Mouse (Mus musculus) left cerebral cortex, adult 8-10 months (tissue): ENCODE measurements around the gene Disc1. TPM values are rescaled to one million over a fixed set of nuclear protein-coding genes. Genes with fewer than 3 reads are reported as not detected.

Experiments used
- DNase-seq, 2 experiments: peaks; one replicate each; pipeline ENCODE4 v3.0.0; 2022; ENCODE audit warnings: low spot score in 2 of 2
- total RNA-seq, 4 experiments: library from RNA; stranded (reverse); gene quantifications; 2 replicates each; pipeline ENCODE4 v1.2.4; 2022

Disc1 gene
- total RNA-seq, 4 experiments from 2014 or later = 1.1 to 2.5 (median 1.9) TPM

GRCm38 (mm10) chr8:125066913-125067595 lies 13.1 kb downstream of the Disc1 start:
- peak; percentile 29 to 68 for DNase-seq

- no peak for DNase-seq
Observed at GRCm38 (mm10) chr8:125067596-125067960, 13.6 kb downstream of the Disc1 start.

GRCm38 (mm10) chr8:125068146-125068905 lies 14.3 kb downstream of the Disc1 start:
- no peak for DNase-seq

GRCm38 (mm10) chr8:125069304-125069703 lies 15.3 kb downstream of the Disc1 start:
- no peak for DNase-seq

- DNase-seq = no peak
Observed at GRCm38 (mm10) chr8:125069733-125070132, 15.7 kb downstream of the Disc1 start.

GRCm38 (mm10) chr8:125074141-125074540 lies 20.1 kb downstream of the Disc1 start:
- no peak for DNase-seq

GRCm38 (mm10) chr8:125074581-125074980 lies 20.6 kb downstream of the Disc1 start:
- no peak for DNase-seq

- no peak for DNase-seq
Observed at GRCm38 (mm10) chr8:125075389-125075788, 21.4 kb downstream of the Disc1 start.

GRCm38 (mm10) chr8:125077326-125077725 lies 23.3 kb downstream of the Disc1 start:
- DNase-seq = no peak

- peak; percentile 47 to 87 for DNase-seq
Observed at GRCm38 (mm10) chr8:125078771-125079384, 24.9 kb downstream of the Disc1 start.

- no peak for DNase-seq
Observed at GRCm38 (mm10) chr8:125080388-125081344, 26.7 kb downstream of the Disc1 start.

- DNase-seq = no peak
Observed at GRCm38 (mm10) chr8:125083746-125084145, 29.8 kb downstream of the Disc1 start.

GRCm38 (mm10) chr8:125084523-125084922 lies 30.5 kb downstream of the Disc1 start:
- no peak for DNase-seq

GRCm38 (mm10) chr8:125090889-125091740 lies 37.1 kb downstream of the Disc1 start:
- peak in 1 of 2 experiments; percentile 31 for DNase-seq

GRCm38 (mm10) chr8:125097140-125097539 lies 43.1 kb downstream of the Disc1 start:
- DNase-seq = no peak

- DNase-seq = no peak
Observed at GRCm38 (mm10) chr8:125098050-125098449, 44.1 kb downstream of the Disc1 start.

- no peak for DNase-seq
Observed at GRCm38 (mm10) chr8:125102303-125102702, 48.3 kb downstream of the Disc1 start.

- DNase-seq = no peak
Observed at GRCm38 (mm10) chr8:125113171-125113570, 59.2 kb downstream of the Disc1 start.

- DNase-seq = no peak
Observed at GRCm38 (mm10) chr8:125113831-125114230, 59.8 kb downstream of the Disc1 start.

- no peak for DNase-seq
Observed at GRCm38 (mm10) chr8:125115321-125115720, 61.3 kb downstream of the Disc1 start.
